Mouse (Mus musculus): ENCODE measurements around the gene Olfr1506.
"Not testable (repeated sequence)": the region's sequence is repeated elsewhere in the genome, so short reads cannot be mapped to it uniquely, and the experiment has no call there.

Gene Olfr1506

DNA sequence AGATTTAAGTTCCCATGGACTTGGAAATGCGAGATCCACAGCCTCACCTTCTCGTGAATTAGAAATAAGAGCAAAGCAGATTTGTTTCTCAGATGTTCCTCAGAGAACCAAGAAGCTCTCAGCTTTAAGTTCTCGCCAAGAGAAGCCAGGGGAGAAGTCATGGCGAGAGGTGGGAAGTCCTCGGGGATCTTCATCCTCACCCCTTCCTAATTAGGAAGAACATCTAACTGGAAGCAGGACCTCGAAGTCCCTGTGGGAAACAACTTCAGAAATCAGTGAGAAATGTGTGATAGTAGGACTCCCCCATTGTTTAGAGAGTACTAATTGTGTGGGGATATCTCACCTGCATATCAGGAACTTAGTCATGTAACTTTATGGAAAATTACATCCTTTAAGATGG, at the start of gene Olfr1506:
Olfr1506 (minus strand) TSS at position 101 of the 400 bp plus-strand sequence.
- DNase-seq (ENCODE audit: low spot score in 2 of 2) = not testable (repeated sequence)

DNA sequence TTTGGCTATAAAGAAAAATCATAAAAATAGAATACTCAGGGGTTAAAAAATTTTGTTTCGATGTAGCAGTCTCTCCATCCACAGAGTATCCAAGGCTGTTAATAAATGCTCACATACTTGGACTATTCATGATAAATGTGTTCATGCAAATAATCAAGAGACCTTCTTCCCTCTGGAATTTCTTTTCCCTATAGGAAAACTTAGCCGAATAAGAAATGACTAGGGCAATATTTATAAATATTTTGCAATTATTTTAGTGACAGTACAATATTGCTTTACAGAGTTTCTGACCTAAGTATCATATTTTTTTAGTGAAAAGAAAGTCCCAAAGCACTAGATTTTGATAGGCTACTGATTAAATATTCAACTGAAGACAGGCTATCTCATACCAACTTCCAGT, 46.6 kb upstream of the Olfr1506 start, which contains the start of gene Olfr1271:
Olfr1271 (minus strand) TSS at position 101 of the 400 bp plus-strand sequence.
- no peak for DNase-seq (ENCODE audit: low spot score in 2 of 2)

DNA sequence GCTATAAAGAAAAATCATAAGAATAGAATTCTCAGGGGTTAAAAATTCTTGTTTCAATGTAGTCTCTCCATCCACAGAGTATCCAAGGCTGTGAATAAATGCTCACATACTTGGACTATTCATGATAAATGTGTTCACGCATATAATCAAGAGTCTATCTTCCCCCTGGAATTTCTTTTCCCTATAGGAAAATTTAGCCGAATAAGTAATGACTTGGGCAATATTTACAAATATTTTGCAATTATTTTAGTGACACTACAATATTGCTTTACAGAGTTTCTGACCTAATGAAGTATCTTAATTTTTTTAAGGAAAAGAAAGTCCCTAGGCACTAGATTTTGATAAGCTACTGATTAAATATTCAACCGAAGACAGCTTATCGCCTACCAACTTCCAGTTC, 33.2 kb upstream of the Olfr1506 start, which contains the start of gene Olfr142:
Olfr142 (minus strand) TSS at position 101 of the 400 bp plus-strand sequence.
- no peak for DNase-seq (ENCODE audit: low spot score in 2 of 2)

- not testable (repeated sequence) for DNase-seq (ENCODE audit: low spot score in 2 of 2)
These were observed 24.7 kb downstream of the Olfr1506 start for GRCm38 (mm10) chr2:90199606-90200005.

GRCm38 (mm10) chr2:90195285-90195684, 29.0 kb downstream of the Olfr1506 start:
- DNase-seq (ENCODE audit: low spot score in 2 of 2) = not testable (repeated sequence)

DNA sequence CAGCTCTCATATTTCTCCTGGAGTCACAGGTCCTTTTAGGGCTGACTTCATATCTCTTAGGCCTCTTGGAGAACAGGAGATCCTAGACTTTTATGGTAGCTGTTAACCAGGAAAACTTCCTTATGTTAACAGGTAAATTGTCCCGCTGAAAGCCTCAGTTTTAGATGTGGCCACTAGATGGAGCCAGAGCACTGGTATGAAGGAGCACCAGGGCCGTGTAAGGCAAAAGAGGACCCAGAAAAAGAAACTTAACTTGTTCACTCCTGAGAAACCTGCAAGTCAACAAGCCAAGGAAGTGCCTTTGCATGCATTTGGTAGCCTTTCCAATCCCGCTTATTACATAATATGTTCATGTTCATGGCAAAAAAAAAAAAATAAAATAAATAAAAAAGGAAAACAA, 29.5 kb downstream of the Olfr1506 start:
- not testable (repeated sequence) for DNase-seq (ENCODE audit: low spot score in 2 of 2)

DNA sequence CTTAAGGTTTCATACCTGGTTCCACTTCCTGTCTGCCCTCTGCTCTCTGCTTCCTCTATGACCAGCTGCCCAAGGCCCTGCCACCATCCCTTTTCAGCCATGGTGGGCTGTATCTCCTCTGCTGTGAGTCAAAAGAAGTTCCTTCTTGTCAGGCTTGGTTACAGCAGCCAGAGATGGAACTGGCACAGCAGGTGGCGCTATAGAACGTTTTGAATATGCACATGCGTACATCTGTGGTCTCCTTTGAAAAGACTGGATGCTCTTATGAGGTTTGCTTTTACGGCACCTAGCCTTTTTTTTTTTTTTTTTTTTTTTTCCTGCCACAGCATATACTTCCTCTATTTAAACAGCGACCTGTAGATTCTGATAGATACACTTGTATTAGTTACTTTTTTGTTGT, 37.2 kb downstream of the Olfr1506 start:
- not testable (repeated sequence) for DNase-seq (ENCODE audit: low spot score in 2 of 2)

- DNase-seq (ENCODE audit: low spot score in 2 of 2) = not testable (repeated sequence)
These were observed 38.2 kb downstream of the Olfr1506 start for GRCm38 (mm10) chr2:90186082-90186481.
